Mouse (Mus musculus): Measurements from ENCODE around the gene Grik3.

The Grik3 gene

GRCm38 (mm10) chr4:125640921-125641663 lies 150.6 kb downstream of the Grik3 start:
- in situ Hi-C loops (cut with MboI) = no loop called here

- in situ Hi-C loops (cut with MboI) = no loop called here
Observed at GRCm38 (mm10) chr4:125644581-125645568, 154.4 kb downstream of the Grik3 start.

- in situ Hi-C loops (cut with MboI) = no loop called here
Observed at GRCm38 (mm10) chr4:125651676-125652246, 161.3 kb downstream of the Grik3 start.

GRCm38 (mm10) chr4:125656031-125656430 lies 165.5 kb downstream of the Grik3 start:
- in situ Hi-C loops (cut with MboI) = no loop called here

GRCm38 (mm10) chr4:125658376-125658775 lies 167.9 kb downstream of the Grik3 start:
- in situ Hi-C loops (cut with MboI) = no loop called here

GRCm38 (mm10) chr4:125661982-125662381 lies 171.5 kb downstream of the Grik3 start:
- in situ Hi-C loops (cut with MboI) = no loop called here

GRCm38 (mm10) chr4:125663262-125663661 lies 172.8 kb downstream of the Grik3 start:
- in situ Hi-C loops (cut with MboI) = no loop called here

GRCm38 (mm10) chr4:125665955-125666354 lies 175.5 kb downstream of the Grik3 start:
- in situ Hi-C loops (cut with MboI) = no loop called here

- in situ Hi-C loops (cut with MboI) = no loop called here
Observed at GRCm38 (mm10) chr4:125682007-125682406, 191.5 kb downstream of the Grik3 start.

- in situ Hi-C loops (cut with MboI) = no loop called here
Observed at GRCm38 (mm10) chr4:125687078-125687477, 196.6 kb downstream of the Grik3 start.

- in situ Hi-C loops (cut with MboI) = no loop called here
Observed at GRCm38 (mm10) chr4:125695431-125695830, 204.9 kb downstream of the Grik3 start.

- in situ Hi-C loops (cut with MboI) = no loop called here
Observed at GRCm38 (mm10) chr4:125696182-125696939, 205.9 kb downstream of the Grik3 start.

- in situ Hi-C loops (cut with MboI) = no loop called here
Observed at GRCm38 (mm10) chr4:125697626-125698025, 207.1 kb downstream of the Grik3 start.

- in situ Hi-C loops (cut with MboI) = no loop called here
Observed at GRCm38 (mm10) chr4:125699056-125699455, 208.6 kb downstream of the Grik3 start.

GRCm38 (mm10) chr4:125700331-125700730 lies 209.8 kb downstream of the Grik3 start:
- in situ Hi-C loops (cut with MboI) = no loop called here

GRCm38 (mm10) chr4:125702607-125703309 lies 212.3 kb downstream of the Grik3 start:
- in situ Hi-C loops (cut with MboI) = no loop called here

GRCm38 (mm10) chr4:125703310-125703690 lies 212.8 kb downstream of the Grik3 start:
- in situ Hi-C loops (cut with MboI) = no loop called here

GRCm38 (mm10) chr4:125705746-125706145 lies 215.2 kb downstream of the Grik3 start:
- in situ Hi-C loops (cut with MboI) = no loop called here

- in situ Hi-C loops (cut with MboI) = no loop called here
Observed at GRCm38 (mm10) chr4:125709716-125710115, 219.2 kb downstream of the Grik3 start.

GRCm38 (mm10) chr4:125717881-125718280 lies 227.4 kb downstream of the Grik3 start:
- in situ Hi-C loops (cut with MboI) = no loop called here
